Mouse (Mus musculus) heart, postnatal 14 days (tissue): ENCODE results near the gene Mif. TPM values are rescaled to one million over a fixed set of nuclear protein-coding genes. Genes with fewer than 3 reads are reported as not detected.

Experiments used
- DNase-seq, 2 experiments: peaks; one replicate each; pipeline ENCODE4 v3.0.0; 2021 to 2022
- intact Hi-C: fragments of 180-260 bp; cut with DNase I; formaldehyde crosslinking; loops from one replicate; pipeline ENCODE4 v1.15.1; 2025
- total RNA-seq, 2 experiments: library from RNA; stranded (reverse); gene quantifications; 2 replicates each; pipeline ENCODE4 v1.2.3; 2021

Gene Mif
- total RNA-seq, 2 experiments from 2014 or later: 215 to 220 TPM

DNA sequence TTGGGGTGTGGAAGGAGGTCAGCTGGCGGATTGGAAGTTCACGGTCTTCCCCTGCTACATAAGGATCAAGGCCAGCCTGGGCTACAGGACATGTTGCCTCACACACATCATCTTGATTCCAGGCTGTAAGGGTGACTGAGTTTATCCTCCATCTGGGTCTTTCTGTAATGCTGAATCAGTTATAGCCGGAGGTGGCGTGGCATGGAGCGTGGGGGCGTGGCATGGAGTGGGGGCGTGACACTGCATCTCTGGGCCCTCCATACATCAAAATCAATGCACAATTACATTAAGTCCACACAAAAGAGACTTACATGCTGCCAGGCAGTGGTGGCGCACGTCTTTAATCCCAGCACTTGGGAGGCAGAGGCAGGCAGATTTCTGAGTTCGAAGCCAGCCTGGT is 20.3 kb upstream of the Mif start:
- intact Hi-C loops: loop anchor here (10.0 kb wide), 1 partner anchor 154 kb away; the partner anchor contains the start of gene Zfp280b
- DNase-seq: no peak

DNA sequence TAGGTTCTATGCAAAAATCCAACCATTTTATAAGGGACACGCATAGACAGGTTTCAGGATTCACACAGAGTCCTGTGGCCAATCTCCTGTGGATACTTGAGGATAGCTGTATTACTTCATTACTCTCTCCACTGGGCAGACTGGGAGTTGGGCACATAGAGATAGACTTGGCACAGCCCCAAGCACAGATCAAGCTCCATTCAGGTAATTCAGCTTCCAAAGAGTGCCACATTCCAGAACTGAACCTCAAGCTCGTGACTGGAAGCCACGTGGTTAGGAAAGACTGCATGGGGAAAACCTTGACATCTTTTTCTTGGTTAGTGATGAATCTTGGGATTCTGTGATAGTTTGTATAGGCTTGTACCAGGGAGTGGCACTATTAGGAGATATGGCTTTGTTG is 18.8 kb upstream of the Mif start:
- DNase-seq: no peak
- intact Hi-C loops: no loop called here

DNA sequence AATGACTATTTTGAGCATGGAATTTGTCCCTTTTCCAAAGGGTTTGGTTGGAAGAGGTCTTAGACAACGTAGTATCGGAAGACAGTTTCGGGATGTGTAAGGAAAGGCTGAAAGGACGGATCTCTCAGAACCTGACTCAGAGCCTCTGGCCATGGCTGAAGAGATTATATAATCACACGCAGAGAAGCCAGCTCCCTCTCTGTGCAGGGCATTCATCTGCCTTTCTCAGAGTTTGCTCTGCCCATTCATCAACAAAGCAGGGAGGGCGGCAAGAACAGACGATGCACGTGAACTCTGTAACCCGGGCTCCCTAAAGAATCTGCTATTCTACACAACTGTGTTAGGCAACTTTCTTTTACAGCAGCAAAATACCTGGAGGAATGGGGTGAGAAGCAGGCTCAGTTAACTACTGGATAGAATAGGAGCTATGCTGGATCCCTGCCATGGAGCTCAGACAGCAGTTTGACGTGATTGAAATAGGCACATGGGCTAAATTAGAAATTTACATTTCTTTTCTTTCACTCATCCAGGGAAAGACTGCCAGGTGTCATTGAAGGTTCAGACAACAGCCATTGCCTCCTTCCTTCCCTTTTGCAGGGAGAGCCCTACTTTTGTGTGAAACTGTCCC is 13.6 kb upstream of the Mif start:
- DNase-seq: no peak
- intact Hi-C loops: no loop called here

DNA sequence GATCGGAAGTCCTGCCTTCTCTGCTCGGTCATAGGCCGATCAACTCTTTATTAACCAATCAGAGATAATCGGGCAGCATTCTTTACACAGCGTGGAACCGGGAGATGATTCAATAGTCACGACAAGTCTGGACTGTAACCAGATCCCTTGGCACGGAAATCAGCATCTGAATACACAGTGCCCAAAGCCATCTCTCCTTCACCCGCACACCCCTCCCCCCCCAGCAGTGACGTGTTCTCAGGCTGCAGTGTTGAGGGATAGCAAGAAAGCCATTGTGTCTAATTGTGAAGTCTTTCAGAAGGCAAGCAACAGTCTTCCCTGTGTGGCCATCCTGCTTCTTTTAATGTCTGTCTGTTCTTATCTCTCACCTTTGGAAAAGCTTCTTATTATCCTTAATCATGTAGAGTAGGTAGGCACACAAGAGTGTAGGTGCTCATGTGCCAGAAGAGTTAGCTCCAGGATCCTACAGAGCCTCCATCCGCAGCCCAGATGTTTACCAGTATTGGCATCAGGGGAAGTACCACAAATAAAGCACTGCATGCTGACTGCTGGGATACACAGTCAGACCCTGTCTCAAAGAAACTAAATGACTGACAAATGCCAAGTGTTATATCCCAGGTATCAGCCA is 13.0 kb upstream of the Mif start:
- intact Hi-C loops: no loop called here
- peak; percentile 49 to 76 for DNase-seq

DNA sequence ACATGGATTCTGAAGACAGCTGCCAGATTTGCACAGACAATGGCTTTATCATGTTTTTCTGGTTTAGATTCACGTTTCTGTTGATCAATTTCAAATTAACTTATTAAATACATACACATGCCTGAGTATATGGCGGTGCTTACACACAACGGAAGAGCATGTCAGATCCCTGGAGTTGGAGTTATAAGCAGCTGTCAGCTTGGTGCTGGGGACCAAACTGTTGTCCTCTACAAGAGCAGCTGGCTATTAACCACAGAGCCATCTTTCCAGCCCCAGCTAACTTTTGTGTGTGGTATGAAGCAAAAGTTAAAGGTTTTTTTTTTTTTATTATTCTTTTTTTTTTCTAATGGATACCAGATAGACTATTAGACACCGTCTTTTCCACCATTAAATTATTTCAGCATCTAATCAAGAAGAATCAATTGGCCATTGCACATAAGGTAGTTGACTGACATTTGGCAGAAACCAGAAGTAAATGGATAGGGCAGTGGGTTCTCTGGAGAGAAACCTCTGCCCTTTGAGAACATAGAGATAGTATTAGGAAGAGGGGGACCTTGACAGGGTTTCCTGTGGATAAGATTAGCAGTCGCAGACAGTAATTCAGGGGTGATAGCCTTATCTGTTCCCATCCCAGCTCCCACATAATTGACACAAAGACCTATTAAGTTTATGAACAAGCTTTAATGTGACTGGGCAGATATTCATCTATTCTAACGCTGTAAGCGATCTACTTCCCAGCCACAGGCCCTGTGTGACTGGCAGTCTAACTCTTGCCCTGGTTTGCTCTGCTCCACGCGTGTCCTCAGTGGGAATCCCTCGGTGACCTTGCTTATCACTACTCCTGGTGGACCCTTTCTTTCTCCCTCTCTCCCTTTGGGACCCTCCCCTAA is 12.2 kb upstream of the Mif start:
- no peak for DNase-seq
- intact Hi-C loops: no loop called here

DNA sequence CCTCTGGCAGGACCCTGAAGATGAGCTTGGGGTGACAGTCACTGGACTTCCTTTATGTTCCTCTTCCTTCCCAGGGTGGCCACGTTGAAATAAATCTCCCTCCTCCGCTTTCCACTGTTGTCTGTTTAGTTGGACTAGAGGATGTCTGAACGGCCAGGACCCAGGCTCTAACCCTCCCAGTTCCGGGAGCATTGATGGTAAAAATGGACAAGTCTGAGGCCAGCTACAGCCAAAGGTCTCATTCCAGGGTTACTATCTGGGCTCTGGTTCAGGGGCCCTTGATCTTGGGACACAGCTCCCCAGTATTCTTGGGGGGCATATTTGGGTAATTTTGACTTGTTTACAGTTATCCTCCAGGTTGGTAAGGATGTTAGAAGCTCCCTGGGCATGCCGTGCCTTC is 1.5 kb upstream of the Mif start:
- intact Hi-C loops: no loop called here
- no peak for DNase-seq

DNA sequence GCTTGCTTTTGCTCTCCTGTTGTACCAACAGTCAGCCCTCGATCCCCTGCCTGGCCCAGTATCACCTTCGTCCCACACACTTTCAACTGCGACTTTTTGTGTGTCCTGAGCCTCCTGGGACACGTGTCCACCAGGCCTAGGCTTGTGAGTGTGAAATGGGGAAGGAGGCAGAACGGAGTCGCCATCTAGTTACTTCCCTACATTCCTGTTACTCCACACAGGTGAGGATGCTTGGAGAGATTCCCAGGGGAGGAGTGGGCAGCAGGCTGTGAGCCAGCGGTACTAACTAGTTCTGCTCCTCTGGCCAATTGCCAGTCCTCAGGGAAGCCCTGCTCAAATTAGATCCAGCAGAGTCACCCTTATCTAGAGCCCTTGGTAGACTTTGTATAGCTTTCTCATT is 706 bp upstream of the Mif start:
- intact Hi-C loops: no loop called here
- DNase-seq: peak; percentile 20 to 44

DNA sequence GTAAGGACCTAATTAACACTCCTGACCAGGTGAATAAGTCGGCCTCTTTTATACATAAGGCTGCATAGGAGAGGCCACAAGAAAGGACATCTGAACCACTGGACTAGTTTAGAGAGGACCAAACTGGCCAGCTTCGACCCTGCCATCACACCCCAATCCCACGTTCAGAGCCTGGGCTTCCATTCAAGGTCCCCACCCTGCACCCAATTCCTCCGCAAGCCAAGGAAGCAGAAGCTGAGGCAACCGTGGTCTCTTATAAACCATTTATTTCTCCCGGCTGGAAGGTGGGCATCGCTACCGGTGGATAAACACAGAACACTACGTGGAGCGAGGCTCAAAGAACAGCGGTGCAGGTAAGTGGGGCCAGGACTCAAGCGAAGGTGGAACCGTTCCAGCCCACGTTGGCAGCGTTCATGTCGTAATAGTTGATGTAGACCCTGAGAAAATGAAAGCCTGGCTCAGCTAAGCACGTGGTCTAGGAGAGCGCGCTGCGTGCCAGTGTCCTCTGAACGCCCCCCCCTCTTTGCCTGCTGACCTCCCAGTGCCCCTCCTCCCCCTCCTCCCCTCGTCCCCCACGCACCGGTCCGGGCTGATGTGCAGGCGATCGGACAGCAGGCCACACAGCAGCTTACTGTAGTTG is 813 bp downstream of the Mif start:
- intact Hi-C loops: loop anchor here (5.0 kb wide), 1 partner anchor 222 kb away; no protein-coding TSS in a partner anchor
- DNase-seq: no peak

DNA sequence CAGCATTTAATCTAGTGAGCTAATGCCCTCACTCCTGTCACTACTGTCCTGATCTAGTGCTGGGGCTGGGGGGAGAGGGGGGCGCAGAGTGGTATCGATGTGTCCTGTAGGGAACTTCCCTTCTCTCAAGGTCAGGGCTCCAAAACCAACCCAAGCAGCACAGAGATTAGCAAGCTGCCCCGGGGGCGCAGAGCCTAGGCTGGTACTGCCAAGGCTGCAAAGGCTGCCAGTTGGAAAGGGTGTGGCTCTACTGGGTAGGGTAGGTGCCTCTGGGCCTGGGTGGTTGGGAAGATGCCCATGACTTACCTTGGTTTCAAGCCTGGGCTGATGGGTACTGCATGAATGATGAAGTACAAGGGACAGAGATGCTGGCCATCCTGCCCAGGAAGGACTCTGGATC is 2.4 kb downstream of the Mif start:
- intact Hi-C loops: loop anchor here (5.0 kb wide), 1 partner anchor 220 kb away; no protein-coding TSS in a partner anchor
- no peak for DNase-seq

DNA sequence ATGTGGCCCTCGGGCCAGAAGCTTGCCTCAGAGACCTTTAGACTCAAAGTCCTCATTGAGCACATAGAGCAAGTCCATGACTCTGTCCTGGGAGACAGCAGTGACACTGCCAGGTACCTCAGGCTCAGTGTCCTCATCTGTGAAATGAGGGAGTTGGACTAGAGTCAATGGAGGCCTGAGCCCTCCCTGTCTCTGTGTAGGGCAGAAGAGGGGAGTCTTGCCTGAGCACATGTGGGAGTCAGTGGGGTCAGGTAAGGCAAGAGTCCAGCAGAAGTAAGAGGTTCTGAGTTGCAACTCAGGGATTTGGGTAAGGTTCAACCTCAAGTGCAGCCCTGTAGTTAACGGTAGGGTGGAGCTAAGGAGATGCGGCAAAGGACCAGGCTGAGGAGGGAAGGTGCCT is 3.1 kb downstream of the Mif start:
- no peak for DNase-seq
- intact Hi-C loops: loop anchor here (5.0 kb wide), 1 partner anchor 220 kb away; no protein-coding TSS in a partner anchor

DNA sequence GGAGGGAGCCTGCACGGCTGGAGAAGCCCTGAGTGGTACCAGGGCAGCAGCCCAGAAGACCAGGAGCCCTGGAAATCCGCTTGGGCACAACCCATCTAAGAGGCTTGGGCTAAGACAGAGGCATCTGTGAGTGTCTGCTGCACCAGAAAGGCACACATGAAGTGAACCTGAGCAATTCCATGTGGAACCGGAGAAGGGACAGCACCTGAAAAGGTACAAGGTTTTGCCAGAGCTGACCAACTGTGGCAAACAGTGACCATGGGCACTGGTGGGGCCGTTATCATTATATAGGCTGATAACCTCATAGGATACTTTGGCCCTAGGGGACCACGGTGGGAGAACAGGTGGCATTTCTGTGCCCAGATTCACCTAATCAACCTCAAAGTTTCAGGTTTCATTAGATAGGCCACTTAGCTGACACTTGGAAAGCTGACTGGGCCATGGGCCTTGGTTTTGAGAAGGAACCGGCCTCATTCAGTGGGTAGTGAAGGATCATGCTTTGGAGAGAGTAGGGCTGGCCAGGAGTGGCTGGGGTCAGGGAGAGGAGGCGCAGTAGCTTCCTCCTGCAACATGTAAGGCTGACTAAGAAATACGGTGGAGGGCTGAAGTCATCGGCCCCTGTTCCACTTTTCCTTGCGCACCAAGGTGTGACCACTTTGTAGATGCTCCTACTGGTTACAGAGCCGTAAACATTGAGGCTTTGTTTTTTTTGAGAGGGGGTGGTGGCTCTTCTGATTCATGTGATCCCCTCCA is 3.7 kb downstream of the Mif start:
- intact Hi-C loops: loop anchor here (5.0 kb wide), 1 partner anchor 219 kb away; no protein-coding TSS in a partner anchor
- DNase-seq: no peak

DNA sequence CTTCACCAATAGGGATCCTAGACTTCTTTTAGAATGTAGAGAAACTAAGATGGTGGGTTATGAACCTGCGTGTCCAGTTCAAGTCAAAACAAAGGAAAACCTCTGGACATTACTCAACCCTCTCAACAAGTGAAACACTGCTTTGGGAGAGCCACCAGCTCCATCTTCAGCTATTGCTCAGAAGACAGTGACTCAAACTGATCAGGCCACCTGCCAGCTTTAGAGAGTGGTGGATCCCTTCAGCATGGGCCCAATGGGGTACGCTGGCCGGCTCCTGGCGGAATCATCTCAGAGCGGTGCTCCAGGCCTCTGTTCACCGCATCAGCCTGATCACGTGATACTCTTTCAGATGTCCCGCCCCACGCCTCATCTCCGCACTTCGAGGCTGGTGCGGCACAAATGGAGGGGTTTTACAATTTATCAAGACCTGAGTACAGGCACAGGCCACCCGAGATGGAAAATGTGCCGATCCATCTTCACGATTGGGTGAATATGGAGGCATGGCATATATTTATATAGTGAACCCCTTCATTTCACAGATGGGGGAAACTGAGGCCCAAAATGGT is 4.5 kb downstream of the Mif start:
- no peak for DNase-seq
- intact Hi-C loops: loop anchor here (5.0 kb wide), 1 partner anchor 218 kb away; no protein-coding TSS in a partner anchor

DNA sequence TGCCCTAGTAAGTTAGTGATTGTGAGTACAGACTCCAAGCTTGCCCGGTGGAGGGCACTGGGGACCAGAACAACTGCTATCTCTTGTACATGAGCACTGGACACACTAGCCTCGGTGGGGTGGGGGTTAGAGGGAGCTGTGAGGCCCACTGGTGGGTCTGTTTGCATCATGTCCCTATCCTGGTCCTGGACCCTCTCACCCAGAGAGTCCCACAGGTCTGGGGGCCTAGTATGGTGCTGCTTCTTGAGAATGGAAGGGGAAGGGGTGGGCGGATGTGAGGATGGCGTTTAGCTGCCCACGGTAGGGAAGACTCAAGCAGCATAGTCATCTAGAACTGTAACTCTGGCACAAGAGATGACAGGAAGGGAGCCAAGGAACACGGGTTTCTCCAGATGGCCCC is 5.2 kb downstream of the Mif start:
- intact Hi-C loops: loop anchor here (5.0 kb wide), 2 partner anchors 217 to 267 kb away; partner anchors contain the start of gene Ggt5
- no peak for DNase-seq

DNA sequence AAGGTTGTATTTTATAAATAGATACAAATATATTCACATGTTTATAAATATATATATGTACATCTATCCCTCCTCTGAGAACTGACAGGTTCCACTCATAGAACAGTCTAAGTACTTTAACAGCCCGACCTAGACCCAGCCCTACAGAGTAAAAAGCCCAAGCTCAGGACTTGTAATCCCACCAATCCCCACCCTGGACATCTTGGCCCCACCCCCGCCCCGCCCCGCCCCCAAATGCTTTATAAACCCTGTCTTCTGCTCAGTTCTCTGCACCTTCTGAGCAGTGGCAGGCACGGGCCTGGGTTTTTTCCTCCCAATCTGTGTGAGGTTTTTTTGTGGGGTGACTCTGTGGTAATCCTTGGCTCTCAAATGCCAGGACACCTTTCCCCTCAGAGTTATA is 5.9 kb downstream of the Mif start:
- intact Hi-C loops: loop anchor here (5.0 kb wide), 1 partner anchor 267 kb away; the partner anchor contains the start of gene Ggt5
- DNase-seq: no peak

DNA sequence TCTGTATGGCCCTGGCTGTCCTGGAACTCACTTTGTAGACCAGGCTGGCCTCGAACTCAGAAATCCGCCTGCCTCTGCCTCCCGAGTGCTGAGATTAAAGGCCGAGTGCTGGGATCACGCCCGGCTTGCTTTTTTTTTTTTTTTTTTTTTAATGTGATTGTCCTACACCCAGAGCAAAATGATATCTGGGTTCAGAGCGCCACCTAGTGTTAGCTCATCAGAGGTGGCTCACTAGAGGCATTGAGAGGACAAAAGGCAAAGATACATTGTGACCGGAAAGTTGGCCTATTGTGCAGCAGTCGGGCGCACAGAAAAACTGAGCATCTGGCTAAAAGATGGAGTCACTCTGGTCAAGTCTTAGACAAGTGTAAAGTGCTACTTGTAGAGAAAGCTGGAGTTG is 6.6 kb downstream of the Mif start:
- DNase-seq: peak; percentile 81 to 90
- intact Hi-C loops: loop anchor here (1.0 to 5.0 kb wide), 2 partner anchors 109 to 266 kb away; partner anchors contain the start of gene Ggt5

DNA sequence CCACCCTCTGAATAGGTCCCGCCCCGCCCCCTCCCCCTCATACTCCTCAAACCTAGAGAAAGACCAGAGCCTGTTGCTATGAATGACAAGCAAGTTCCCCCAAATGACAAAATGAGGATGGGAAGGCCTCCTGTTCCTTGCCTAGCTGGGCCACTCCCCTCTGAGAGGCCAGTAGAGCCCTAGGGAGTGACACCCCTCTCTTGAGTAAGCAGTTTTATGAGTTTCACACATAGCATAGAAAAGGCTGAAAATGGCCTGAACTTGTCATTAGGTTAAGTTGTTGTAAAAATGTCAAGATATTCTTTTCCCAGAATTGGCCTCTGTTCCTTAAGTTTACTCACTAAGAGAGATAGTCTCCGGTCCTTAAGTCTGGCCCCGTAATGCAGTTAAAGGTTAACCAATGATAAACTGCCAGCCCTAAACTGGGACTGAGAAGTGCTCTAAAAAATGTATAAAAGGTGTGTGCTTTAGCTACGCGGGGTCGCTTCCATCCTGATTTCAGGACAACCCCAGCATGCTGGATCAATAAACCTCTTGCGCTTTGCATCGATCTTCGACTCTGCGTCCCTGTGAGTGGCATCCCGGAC is 7.4 kb downstream of the Mif start:
- intact Hi-C loops: loop anchor here (1.0 to 5.0 kb wide), 2 partner anchors 108 to 265 kb away; partner anchors contain the start of gene Ggt5
- no peak for DNase-seq

DNA sequence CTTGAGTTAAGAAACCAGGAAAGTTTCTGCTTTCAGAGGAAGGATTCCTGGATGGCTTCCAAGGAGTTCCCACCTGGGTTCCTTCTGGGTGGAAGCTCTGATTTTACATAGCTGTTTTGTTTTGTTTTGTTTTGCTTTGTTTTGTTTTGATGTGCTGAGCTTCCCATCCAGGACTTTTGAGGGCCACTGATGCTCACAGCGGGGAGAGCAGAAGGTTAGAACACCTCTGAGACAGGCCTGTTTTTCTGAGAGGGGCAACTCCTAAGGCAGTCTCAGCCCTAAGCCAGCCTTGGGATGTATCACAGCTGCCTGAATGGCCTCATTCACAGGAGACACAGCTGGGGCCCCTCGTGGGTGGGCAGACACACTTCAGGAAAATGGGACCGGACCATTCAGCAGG is 8.4 kb downstream of the Mif start:
- intact Hi-C loops: loop anchor here (5.0 kb wide), 1 partner anchor 264 kb away; the partner anchor contains the start of gene Ggt5
- DNase-seq: no peak

DNA sequence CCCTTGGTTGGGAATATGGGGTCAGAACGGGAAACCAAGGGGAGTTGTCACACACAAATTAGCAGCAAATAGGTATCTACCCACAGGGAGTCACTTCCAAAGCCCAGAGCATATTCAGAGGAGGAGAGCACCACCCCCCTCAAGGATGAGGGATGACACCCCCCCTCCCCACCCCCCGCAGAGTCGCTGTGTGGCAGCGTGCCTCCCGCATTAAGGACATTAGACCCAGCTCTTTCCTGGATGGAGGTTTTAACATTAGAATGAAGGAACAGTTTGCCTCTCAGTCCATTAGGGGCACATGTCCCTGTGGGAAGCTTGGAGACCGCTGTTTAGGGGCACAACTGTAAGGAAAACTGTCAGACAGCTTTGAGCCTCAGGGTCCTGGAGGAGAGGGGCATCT is 9.0 kb downstream of the Mif start:
- DNase-seq: no peak
- intact Hi-C loops: loop anchor here (5.0 kb wide), 1 partner anchor 264 kb away; the partner anchor contains the start of gene Ggt5

DNA sequence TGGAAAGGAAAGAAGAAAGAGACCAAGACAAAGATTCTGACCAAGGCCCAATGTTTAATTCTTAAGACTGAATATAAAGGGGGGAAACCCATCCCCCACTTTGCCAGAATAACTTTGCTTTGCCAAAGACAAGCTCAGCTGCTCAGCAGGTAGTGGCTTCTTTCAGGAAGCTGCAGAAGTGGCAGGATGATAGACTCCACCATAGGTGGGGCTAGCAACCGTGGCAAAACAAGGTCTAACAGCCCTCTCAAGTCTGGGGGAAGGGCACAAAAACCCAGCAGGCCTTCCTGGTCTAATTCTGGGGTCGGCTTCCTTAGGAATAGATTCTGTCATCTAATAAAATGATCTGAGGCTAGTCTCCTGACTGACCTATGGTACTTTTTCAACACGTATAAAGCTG is 11.7 kb downstream of the Mif start:
- intact Hi-C loops: no loop called here
- DNase-seq: no peak
